Mouse (Mus musculus) hindbrain, embryonic 11.5 days (tissue): ENCODE measurements at regions not wholly inside any gene's neighbourhood (a gene's known extent, or its start where the extent isn't known, plus 50 kb on each side); places are given as distances from the start of the nearest gene placed in this dataset.

Source experiments
- ATAC-seq: fragments of 200-750 bp; cut with Nextera tagmentation; 2 replicates; pipeline ENCODE4 v1.8.0; 2017; ENCODE audit warnings: mild to moderate bottlenecking, moderate TSS enrichment, moderate library complexity; ENCODE audit not compliant: low FRiP score
- DNase-seq: peaks from one replicate; pipeline ENCODE4 v3.0.0-alpha.2; 2015; ENCODE audit warnings: low spot score
- H3K27ac ChIP-seq: fragments of 300-500 bp; sonication (generic); 2 replicates; pipeline ENCODE4 v1.5.1; 2014; ENCODE audit warnings: mild to moderate bottlenecking, low read depth, low read length
- H3K27me3 ChIP-seq: fragments of 300-500 bp; sonication (generic); 2 replicates; pipeline ENCODE4 v1.6.1; 2014; ENCODE audit warnings: mild to moderate bottlenecking, low read length, moderate library complexity, mixed read lengths; ENCODE audit not compliant: control insufficient read depth, insufficient read depth
- H3K36me3 ChIP-seq: fragments of 300-500 bp; sonication (generic); 2 replicates; pipeline ENCODE4 v1.6.1; 2014; ENCODE audit warnings: mild to moderate bottlenecking, low read length, moderate library complexity, mixed read lengths; ENCODE audit not compliant: control insufficient read depth, insufficient read depth
- H3K4me1 ChIP-seq: fragments of 300-500 bp; sonication (generic); replicated peaks from 2 replicates; pipeline ENCODE4 v1.6.1; 2014; ENCODE audit warnings: low read length, mixed read lengths; ENCODE audit not compliant: control insufficient read depth, insufficient read depth
- H3K4me2 ChIP-seq: fragments of 300-500 bp; sonication (generic); replicated peaks from 2 replicates; pipeline ENCODE4 v1.6.1; 2014; ENCODE audit warnings: mild to moderate bottlenecking, low read depth, low read length
- H3K4me3 ChIP-seq: fragments of 300-500 bp; sonication (generic); 2 replicates; pipeline ENCODE4 v1.5.1; 2014; ENCODE audit warnings: low read depth, low read length
- H3K9ac ChIP-seq: fragments of 300-500 bp; sonication (generic); 2 replicates; pipeline ENCODE4 v1.6.1; 2014; ENCODE audit warnings: low read depth, low read length
- H3K9me3 ChIP-seq: fragments of 300-500 bp; sonication (generic); 2 replicates; pipeline ENCODE4 v1.6.1; 2016; ENCODE audit warnings: low read length; ENCODE audit not compliant: control insufficient read depth
- WGBS: fragments of 180-500 bp; shearing (Covaris S2); extraction: QIAGEN DNeasy Blood & Tissue Kit; methylation state at CpG from one replicate; pipeline ENCODE4 v1.1.7; 2014; 5-methylcytosine and 5-hydroxymethylcytosine counted together

GRCm38 (mm10) chr10:95013946-95014345, 69.3 kb upstream of the Plxnc1 start:
- Histone ChIP-seq H3K4me1 (no peaks in the 10 kb centered on the region; the same call in 1 of the 2 replicates), H3K4me3 (no peak overlapping the region), H3K27me3 (no peaks in the 10 kb centered on the region), H3K4me2 (no peak overlapping the region), H3K9ac (no peak overlapping the region), H3K36me3 (no peaks in the 10 kb centered on the region), H3K27ac (no peak overlapping the region), H3K9me3 (no peaks in the 10 kb centered on the region)
- WGBS, result 89% methylated on average over 4 of the region's 4 CpGs
- DNase-seq (no peak), ATAC-seq (no peak)

- Histone ChIP-seq H3K27ac (no peak overlapping the region), H3K9me3 (no peaks in the 10 kb centered on the region), H3K27me3 (no peaks in the 10 kb centered on the region), H3K36me3 (no peaks in the 10 kb centered on the region), H3K4me2 (no peak overlapping the region), H3K9ac (no peak overlapping the region), H3K4me1 (no peaks in the 10 kb centered on the region; the same call in 1 of the 2 replicates), H3K4me3 (no peak overlapping the region)
- WGBS, result 95% methylated on average over 11 of the region's 11 CpGs
- ATAC-seq (no peak), DNase-seq (no peak)
Measured at GRCm38 (mm10) chr10:95013213-95013915, 68.7 kb upstream of the Plxnc1 start.

GRCm38 (mm10) chr10:95010333-95010732, 65.7 kb upstream of the Plxnc1 start:
- Histone ChIP-seq H3K4me3 (no peak overlapping the region), H3K9ac (no peak overlapping the region), H3K9me3 (no peaks in the 10 kb centered on the region), H3K36me3 (no peaks in the 10 kb centered on the region), H3K27ac (no peak overlapping the region), H3K4me1 (no peaks in the 10 kb centered on the region), H3K4me2 (no peak overlapping the region), H3K27me3 (no peaks in the 10 kb centered on the region)
- DNase-seq (no peak), ATAC-seq (no peak)
- WGBS, result 96% methylated on average over 6 of the region's 6 CpGs

- Histone ChIP-seq H3K27ac (no peak overlapping the region), H3K4me2 (no peak overlapping the region), H3K4me3 (no peak overlapping the region), H3K4me1 (no peaks in the 10 kb centered on the region), H3K27me3 (no peaks in the 10 kb centered on the region), H3K36me3 (no peaks in the 10 kb centered on the region), H3K9me3 (no peaks in the 10 kb centered on the region), H3K9ac (no peak overlapping the region)
- WGBS, result 76% methylated on average over 1 of the region's 1 CpGs
- no peak for DNase-seq
- no peak for ATAC-seq
Measured at GRCm38 (mm10) chr10:95009081-95009480, 64.4 kb upstream of the Plxnc1 start.

- no peaks in the 10 kb centered on the region for H3K27me3 ChIP-seq
- DNase-seq (no peak), ATAC-seq (no peak)
- WGBS, result 85% methylated on average over 9 of the region's 9 CpGs
- no peak overlapping the region for H3K27ac ChIP-seq
- H3K9ac ChIP-seq, result no peak overlapping the region
- H3K36me3 ChIP-seq, result no peaks in the 10 kb centered on the region
- no peak overlapping the region for H3K4me3 ChIP-seq
- H3K9me3 ChIP-seq, result no peaks in the 10 kb centered on the region
- no peak overlapping the region for H3K4me2 ChIP-seq
- no peaks in the 10 kb centered on the region for H3K4me1 ChIP-seq
Measured at GRCm38 (mm10) chr10:95004065-95004763, 59.6 kb upstream of the Plxnc1 start.

- ATAC-seq, result no peak
- WGBS, result 94% methylated on average over 7 of the region's 7 CpGs
- H3K36me3 ChIP-seq, result no peaks in the 10 kb centered on the region
Measured at GRCm38 (mm10) chr10:95003621-95004020, 59.0 kb upstream of the Plxnc1 start.

GRCm38 (mm10) chr10:95001650-95002049, 57.0 kb upstream of the Plxnc1 start:
- DNase-seq, result no peak
- no peaks in the 10 kb centered on the region for H3K36me3 ChIP-seq
- no peaks in the 10 kb centered on the region for H3K27me3 ChIP-seq
- H3K4me1 ChIP-seq, result no peaks in the 10 kb centered on the region
- no peak overlapping the region for H3K4me2 ChIP-seq
- no peak for ATAC-seq
- no peak overlapping the region for H3K4me3 ChIP-seq
- 82% methylated on average over 6 of the region's 6 CpGs for WGBS
- H3K9me3 ChIP-seq, result no peaks in the 10 kb centered on the region
- H3K27ac ChIP-seq, result no peak overlapping the region
- no peak overlapping the region for H3K9ac ChIP-seq

More at GRCm38 (mm10) chr10:95003621-95004020, 59.0 kb upstream of the Plxnc1 start:
- Histone ChIP-seq H3K9me3 (no peaks in the 10 kb centered on the region), H3K27ac (no peak overlapping the region), H3K4me3 (no peak overlapping the region), H3K27me3 (no peaks in the 10 kb centered on the region), H3K4me2 (no peak overlapping the region), H3K9ac (no peak overlapping the region), H3K4me1 (no peaks in the 10 kb centered on the region)
- no peak for DNase-seq

GRCm38 (mm10) chr10:94999716-95000115, 55.1 kb upstream of the Plxnc1 start:
- Histone ChIP-seq H3K27ac (no peak overlapping the region), H3K4me1 (no peaks in the 10 kb centered on the region), H3K36me3 (no peaks in the 10 kb centered on the region), H3K4me2 (no peak overlapping the region), H3K9me3 (no peaks in the 10 kb centered on the region), H3K4me3 (no peak overlapping the region), H3K27me3 (no peaks in the 10 kb centered on the region), H3K9ac (no peak overlapping the region)
- WGBS, result 93% methylated on average over 5 of the region's 5 CpGs
- DNase-seq (no peak), ATAC-seq (no peak)
